Mouse (Mus musculus): ENCODE measurements at regions not wholly inside any gene's neighbourhood (a gene's known extent, or its start where the extent isn't known, plus 50 kb on each side); places are given as distances from the start of the nearest gene placed in this dataset.

- Histone ChIP-seq H3K27me3 (ENCODE audit: control insufficient read depth, insufficient read depth, low read length) (no peaks in the 10 kb centered on the region), H3K4me2 (replicated peaks; ENCODE audit: low read depth, low read length) (no peak overlapping the region), H3K36me3 (ENCODE audit: control insufficient read depth, insufficient read depth, low read length) (no peaks in the 10 kb centered on the region), H3K27ac (ENCODE audit: low read depth, low read length) (no peak overlapping the region), H3K4me3 (ENCODE audit: low read depth, low read length) (no peak overlapping the region), H3K4me1 (replicated peaks; ENCODE audit: control insufficient read depth, insufficient read depth, low read length) (no peaks in the 10 kb centered on the region), H3K9me3 (ENCODE audit: control insufficient read depth, low read length) (no peaks in the 10 kb centered on the region), H3K9ac (ENCODE audit: low read depth, low read length) (no peak overlapping the region)
- WGBS: 61% methylated on average over 10 of the region's 10 CpGs
- DNase-seq (ENCODE audit: low spot score) (no peak), ATAC-seq (ENCODE audit: low FRiP score) (no peak)
These were observed 220.0 kb upstream of the Srek1ip1 start for GRCm38 (mm10) chr13:104572236-104572635.

- DNase-seq (ENCODE audit: low spot score) (no peak), ATAC-seq (ENCODE audit: low FRiP score) (no peak)
- Histone ChIP-seq H3K4me2 (replicated peaks; ENCODE audit: low read depth, low read length) (no peak overlapping the region), H3K9me3 (ENCODE audit: control insufficient read depth, low read length) (no peaks in the 10 kb centered on the region), H3K27me3 (ENCODE audit: control insufficient read depth, insufficient read depth, low read length) (no peaks in the 10 kb centered on the region), H3K36me3 (ENCODE audit: control insufficient read depth, insufficient read depth, low read length) (no peaks in the 10 kb centered on the region), H3K4me3 (ENCODE audit: low read depth, low read length) (no peak overlapping the region), H3K27ac (ENCODE audit: low read depth, low read length) (no peak overlapping the region), H3K9ac (ENCODE audit: low read depth, low read length) (no peak overlapping the region), H3K4me1 (replicated peaks; ENCODE audit: control insufficient read depth, insufficient read depth, low read length) (no peaks in the 10 kb centered on the region)
- 89% methylated on average over 5 of the region's 5 CpGs for WGBS
These were observed 217.9 kb upstream of the Srek1ip1 start for GRCm38 (mm10) chr13:104574396-104574795.

- H3K9me3 ChIP-seq (ENCODE audit: control insufficient read depth, low read length): no peaks in the 10 kb centered on the region
- no peak overlapping the region for H3K9ac ChIP-seq (ENCODE audit: low read depth, low read length)
- no peak overlapping the region for H3K27ac ChIP-seq (ENCODE audit: low read depth, low read length)
- H3K4me2 ChIP-seq (replicated peaks; ENCODE audit: low read depth, low read length): no peak overlapping the region
- DNase-seq (ENCODE audit: low spot score) (peak; percentile 26), ATAC-seq (ENCODE audit: low FRiP score) (peak; percentile 53; the same call in 1 of the 2 replicates)
- H3K4me3 ChIP-seq (ENCODE audit: low read depth, low read length): no peak overlapping the region
- H3K4me1 ChIP-seq (replicated peaks; ENCODE audit: control insufficient read depth, insufficient read depth, low read length): no peaks in the 10 kb centered on the region
- 64% methylated on average over 10 of the region's 10 CpGs for WGBS
- H3K27me3 ChIP-seq (ENCODE audit: control insufficient read depth, insufficient read depth, low read length): no peaks in the 10 kb centered on the region
- no peaks in the 10 kb centered on the region for H3K36me3 ChIP-seq (ENCODE audit: control insufficient read depth, insufficient read depth, low read length)
These were observed 216.0 kb upstream of the Srek1ip1 start for GRCm38 (mm10) chr13:104576188-104576789.

GRCm38 (mm10) chr13:104577856-104578255 lies 214.4 kb upstream of the Srek1ip1 start:
- DNase-seq (ENCODE audit: low spot score): peak; percentile 19

GRCm38 (mm10) chr13:104580686-104581350 lies 211.5 kb upstream of the Srek1ip1 start:
- DNase-seq (ENCODE audit: low spot score) (no peak), ATAC-seq (ENCODE audit: low FRiP score) (no peak)
- H3K27me3 ChIP-seq (ENCODE audit: control insufficient read depth, insufficient read depth, low read length): no peaks in the 10 kb centered on the region
- 65% methylated on average over 9 of the region's 9 CpGs for WGBS
- no peak overlapping the region for H3K4me2 ChIP-seq (replicated peaks; ENCODE audit: low read depth, low read length)
- no peaks in the 10 kb centered on the region for H3K36me3 ChIP-seq (ENCODE audit: control insufficient read depth, insufficient read depth, low read length)
- no peaks in the 10 kb centered on the region for H3K9me3 ChIP-seq (ENCODE audit: control insufficient read depth, low read length)
- H3K9ac ChIP-seq (ENCODE audit: low read depth, low read length): no peak overlapping the region
- no peak overlapping the region for H3K4me3 ChIP-seq (ENCODE audit: low read depth, low read length)
- H3K27ac ChIP-seq (ENCODE audit: low read depth, low read length): no peak overlapping the region
- no peaks in the 10 kb centered on the region for H3K4me1 ChIP-seq (replicated peaks; ENCODE audit: control insufficient read depth, insufficient read depth, low read length)

More at GRCm38 (mm10) chr13:104577856-104578255, 214.4 kb upstream of the Srek1ip1 start:
- ATAC-seq (ENCODE audit: low FRiP score): peak; percentile 28
- H3K4me2 ChIP-seq (replicated peaks; ENCODE audit: low read depth, low read length): no peak overlapping the region
- no peaks in the 10 kb centered on the region for H3K27me3 ChIP-seq (ENCODE audit: control insufficient read depth, insufficient read depth, low read length)
- 56% methylated on average over 11 of the region's 11 CpGs for WGBS
- H3K9me3 ChIP-seq (ENCODE audit: control insufficient read depth, low read length): no peaks in the 10 kb centered on the region
- H3K4me1 ChIP-seq (replicated peaks; ENCODE audit: control insufficient read depth, insufficient read depth, low read length): no peaks in the 10 kb centered on the region
- no peak overlapping the region for H3K4me3 ChIP-seq (ENCODE audit: low read depth, low read length)
- H3K9ac ChIP-seq (ENCODE audit: low read depth, low read length): no peak overlapping the region
- H3K27ac ChIP-seq (ENCODE audit: low read depth, low read length): no peak overlapping the region
- no peaks in the 10 kb centered on the region for H3K36me3 ChIP-seq (ENCODE audit: control insufficient read depth, insufficient read depth, low read length)

Data from hindbrain, embryonic 11.5 days (tissue).